Mouse (Mus musculus) layer of hippocampus, postnatal 25 days (tissue): ENCODE results near the gene Zfp189. TPM values are rescaled to one million over a fixed set of nuclear protein-coding genes. Genes with fewer than 3 reads are reported as not detected.
A peak's percentile ranks its signal among the peaks of the same experiment; 100 is the strongest.
"Not testable (repeated sequence)": the region's sequence is repeated elsewhere in the genome, so short reads cannot be mapped to it uniquely, and the experiment has no call there.

Source experiments
- DNase-seq, 2 experiments: peaks; one replicate each; pipeline ENCODE4 v3.0.0; 2022; ENCODE audit warnings: mixed read lengths in 2 of 2, low spot score in 1 of 2; ENCODE audit errors: extremely low spot score in 1 of 2
- total RNA-seq, 2 experiments: library from RNA; stranded (reverse); gene quantifications; 2 replicates each; pipeline ENCODE4 v1.2.3; 2021

Gene Zfp189
- 10 to 100 TPM; 23.1 to 28.3 TPM for total RNA-seq

GRCm38 (mm10) chr4:49520572-49521340, at the start of gene Zfp189, which contains the start of gene Mrpl50:
Gene Zfp189 (plus strand): TSS chr4:49521176.
Gene Mrpl50 (minus strand): TSS chr4:49521093.
- DNase-seq: peak; percentile 78 to 84

GRCm38 (mm10) chr4:49473435-49474100, 47.4 kb upstream of the Zfp189 start, which contains the start of gene Acnat1:
Gene Acnat1 (minus strand): TSS chr4:49473912.
- DNase-seq: no peak

DNA sequence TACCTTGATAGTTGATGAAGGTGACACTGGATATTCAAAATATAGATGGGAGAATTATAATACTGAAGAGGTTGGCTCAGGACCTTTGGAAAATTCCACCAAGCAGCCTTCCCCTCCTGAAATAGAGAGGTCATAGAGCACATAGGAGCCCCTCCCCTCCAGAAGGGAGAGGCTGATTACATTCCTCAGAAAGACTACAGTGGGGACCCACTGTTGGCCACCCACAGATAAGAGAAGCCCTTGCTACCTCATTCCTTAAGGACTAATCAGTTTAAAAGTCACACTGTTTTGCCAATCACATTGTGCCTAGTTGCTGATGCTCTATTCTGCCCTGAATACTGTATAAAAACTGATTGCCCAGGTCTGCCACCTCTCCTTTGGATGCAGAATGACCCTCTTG, 46.4 kb upstream of the Zfp189 start:
- no peak for DNase-seq

DNA sequence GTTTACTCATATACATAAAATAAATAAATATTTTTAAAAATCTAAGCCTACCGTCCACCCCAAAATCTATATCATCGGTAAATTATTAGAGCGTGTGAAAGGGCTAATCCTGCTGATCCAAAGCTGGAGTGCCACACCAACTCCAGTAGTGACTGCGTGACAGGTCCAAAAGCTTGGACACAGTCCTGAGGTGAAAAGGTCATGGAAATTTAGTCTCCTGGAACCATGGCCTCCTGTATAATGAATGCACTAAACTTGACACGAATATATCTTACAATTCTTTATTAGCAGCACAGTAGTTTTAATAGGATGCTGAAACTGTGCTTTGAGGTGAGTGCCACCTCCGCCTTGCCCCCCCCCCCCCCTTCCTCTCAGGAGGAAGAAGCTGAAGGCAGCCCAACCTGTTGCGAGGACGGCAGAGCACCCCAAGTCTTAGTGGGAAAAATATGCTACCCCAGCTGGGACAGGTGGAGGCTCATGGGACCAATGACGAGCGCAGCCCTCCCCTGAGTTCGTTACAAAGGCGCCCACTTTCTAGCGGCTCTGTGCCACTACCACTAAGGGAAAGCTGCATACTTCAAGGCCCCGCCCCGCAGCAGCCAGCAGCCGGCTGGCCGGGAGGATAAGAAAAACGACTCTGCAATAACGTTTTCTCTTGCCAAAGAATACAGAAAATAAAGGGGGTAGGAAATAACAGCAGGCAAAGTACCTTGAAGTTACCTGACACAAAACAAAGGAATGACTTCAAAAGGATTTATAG, 42.7 kb upstream of the Zfp189 start:
- DNase-seq: no peak

DNA sequence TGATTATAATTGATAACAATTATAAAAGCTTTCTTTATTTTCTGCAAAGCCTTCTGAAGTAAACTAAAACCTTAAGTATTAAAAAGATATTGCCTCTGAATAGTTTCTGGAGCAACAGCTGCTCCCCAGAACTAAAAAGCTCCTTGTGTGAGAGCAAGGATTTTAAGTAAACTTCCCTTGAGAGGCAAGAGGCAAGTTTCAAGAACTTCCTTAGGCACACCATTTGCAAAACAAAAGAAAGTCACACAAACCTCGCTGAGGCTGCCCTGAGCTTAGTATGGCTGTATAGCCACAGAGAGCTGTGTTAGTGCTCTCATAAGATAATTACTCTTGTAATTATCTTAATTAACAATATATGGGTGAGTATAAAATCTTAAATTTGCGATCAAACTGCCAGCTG, 41.9 kb upstream of the Zfp189 start:
- not testable (repeated sequence) for DNase-seq

DNA sequence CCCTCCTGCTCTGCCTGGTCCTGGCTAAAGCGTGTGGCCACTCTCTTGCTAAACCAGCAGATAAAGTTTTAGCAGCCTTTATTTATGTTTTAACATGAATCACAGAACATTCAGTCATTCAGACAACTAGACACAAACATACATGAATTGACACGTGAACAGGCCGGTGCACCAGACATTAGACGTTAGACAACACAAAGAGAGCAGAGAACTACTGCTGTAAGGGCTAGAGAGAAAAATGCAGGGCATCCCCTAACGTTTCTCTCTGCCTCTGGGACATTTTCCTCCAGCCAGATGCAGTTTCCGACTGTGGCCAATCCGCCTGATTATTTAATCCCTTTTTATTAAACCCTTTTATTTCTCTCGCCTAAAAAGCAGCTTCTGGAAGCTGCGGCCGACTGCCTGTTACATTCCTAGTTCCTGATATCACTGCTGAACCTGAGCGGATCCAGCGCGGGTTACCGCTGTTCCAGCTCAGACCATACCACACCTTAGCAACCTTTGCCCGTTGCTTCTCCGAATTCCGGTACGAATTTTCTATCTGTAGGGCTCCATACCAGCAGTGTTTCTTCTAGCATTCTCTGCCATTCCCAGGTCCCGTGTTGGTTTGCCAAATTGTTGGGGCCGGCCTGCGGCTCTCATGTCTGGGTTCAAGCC, 40.7 kb upstream of the Zfp189 start:
- DNase-seq: no peak

- no peak for DNase-seq
These were observed 40.1 kb upstream of the Zfp189 start for GRCm38 (mm10) chr4:49480896-49481295.

DNA sequence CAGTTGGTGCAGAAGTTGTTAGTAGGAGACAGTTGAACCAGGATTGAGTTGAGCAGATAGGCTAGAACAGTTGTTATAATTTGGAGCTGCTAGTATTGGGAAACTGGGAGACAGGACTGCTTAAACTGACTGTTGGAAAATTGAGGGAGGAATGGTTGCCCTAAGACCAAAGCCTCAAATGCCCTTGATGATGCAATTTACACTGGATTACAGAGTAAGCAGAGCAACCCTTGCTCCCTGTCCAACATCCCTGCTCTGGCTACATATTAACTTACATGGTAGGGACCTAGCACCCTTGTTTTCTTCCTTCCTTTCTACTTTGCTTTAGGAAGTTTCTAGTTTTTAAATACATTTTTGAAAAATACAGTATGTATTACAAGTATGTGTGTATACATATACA, 35.5 kb upstream of the Zfp189 start:
- no peak for DNase-seq

- DNase-seq: not testable (repeated sequence)
These were observed 34.9 kb upstream of the Zfp189 start for GRCm38 (mm10) chr4:49485934-49486650.

DNA sequence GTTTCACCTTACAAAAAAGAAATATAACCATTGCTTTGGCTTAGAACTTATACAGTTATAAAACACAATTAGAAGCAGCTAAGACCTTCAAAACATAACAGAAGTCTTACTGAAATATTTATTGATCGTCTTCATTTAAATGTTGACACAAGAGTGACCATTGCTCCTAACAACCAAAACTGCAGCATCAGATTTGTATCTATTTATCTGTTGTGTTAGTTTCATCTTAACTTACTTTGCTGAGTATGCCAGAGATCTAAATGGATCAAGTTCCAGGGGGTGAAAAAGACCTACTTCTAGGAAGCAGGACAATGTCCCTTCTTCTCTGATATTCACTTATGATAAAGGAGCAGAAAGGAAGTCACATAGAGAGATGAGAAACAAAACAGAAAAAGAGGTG, 17.4 kb upstream of the Zfp189 start:
- no peak for DNase-seq

- DNase-seq: no peak
These were observed 14.6 kb upstream of the Zfp189 start, which contains the start of gene Baat for GRCm38 (mm10) chr4:49506386-49506785. Gene Baat (minus strand): TSS chr4:49506557.

DNA sequence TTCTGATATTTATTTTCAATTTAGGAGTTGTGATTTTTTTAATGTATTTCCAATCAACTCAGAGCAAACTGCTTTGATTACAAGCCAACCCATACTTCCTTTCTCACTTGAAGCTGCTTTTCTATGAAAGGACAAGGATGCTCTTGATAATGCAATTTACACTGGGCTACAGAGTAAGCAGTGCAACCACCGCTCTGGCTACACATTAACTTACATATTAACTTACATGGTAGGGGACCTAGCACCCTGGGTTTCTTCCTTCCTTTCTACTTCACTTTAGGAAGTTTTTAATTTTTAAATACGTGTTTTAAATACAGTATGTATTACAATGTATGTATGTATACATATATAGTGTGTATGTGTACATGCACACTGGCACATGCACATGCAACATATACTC, 11.8 kb upstream of the Zfp189 start:
- DNase-seq: no peak

DNA sequence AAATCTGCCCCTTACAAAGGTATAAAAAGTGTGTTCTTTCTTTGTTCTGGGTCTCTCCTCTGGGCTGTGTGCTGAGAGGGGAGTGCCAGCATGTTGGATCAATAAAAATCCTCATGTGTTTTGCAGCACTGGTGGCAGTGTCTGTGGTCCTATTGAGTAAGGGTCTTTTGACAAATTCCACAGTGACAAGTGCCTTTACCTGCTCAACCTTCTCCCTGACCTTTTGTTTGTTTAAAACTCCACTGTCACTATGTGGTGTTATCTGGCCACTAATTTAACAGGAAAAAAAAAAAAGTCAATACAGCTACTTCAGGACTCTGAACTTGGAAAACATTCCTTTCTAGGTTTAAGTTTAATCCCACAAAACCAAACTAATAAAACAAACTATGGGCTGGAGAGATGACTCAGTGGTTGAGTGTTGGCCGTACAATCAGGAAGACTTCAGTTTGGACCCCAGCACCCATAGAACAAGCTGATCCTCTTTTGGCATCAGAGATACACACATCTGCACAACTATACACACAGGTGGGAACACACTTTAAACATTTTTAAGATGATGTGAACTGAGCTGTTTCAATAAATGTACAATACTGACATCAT, 10.6 kb upstream of the Zfp189 start:
- not testable (repeated sequence) for DNase-seq

DNA sequence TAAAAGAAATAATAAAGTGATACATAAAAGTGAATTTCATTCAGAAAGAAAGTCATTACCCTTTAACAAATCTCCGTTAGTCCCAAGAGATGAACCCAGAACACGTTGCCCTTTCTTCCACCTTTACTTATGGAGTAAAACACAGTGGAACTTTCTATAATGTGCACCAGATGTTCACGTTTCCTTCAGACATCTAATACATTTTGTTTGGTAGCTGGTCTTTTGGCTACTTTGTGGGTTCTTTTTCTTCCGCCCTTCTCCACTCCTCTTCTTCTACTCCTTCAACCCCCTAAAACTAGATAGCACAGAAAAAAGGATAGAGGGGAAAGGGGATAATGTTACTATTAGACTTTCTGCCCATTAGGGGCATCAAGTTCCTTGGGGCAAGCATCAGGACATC, 8.3 kb upstream of the Zfp189 start:
- no peak for DNase-seq

DNA sequence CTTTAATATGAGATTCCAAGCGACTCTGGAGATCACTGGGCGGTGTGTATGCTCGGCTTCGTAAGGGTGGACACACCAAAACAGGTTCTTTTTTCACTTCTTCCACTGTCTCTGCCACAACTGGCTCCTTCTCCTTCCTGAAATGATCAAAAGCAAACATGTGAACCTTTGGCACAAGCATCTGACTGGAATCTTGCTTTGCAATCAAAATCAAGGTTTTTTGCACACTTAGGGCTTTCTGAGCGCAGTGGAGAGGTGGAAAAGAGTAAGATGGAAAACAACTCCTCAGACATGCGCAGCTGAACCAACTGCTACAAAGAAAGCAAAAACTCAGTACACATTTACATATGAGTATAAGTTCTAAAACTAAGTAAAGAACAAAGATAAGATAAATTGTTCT, 6.5 kb upstream of the Zfp189 start:
- DNase-seq: no peak

DNA sequence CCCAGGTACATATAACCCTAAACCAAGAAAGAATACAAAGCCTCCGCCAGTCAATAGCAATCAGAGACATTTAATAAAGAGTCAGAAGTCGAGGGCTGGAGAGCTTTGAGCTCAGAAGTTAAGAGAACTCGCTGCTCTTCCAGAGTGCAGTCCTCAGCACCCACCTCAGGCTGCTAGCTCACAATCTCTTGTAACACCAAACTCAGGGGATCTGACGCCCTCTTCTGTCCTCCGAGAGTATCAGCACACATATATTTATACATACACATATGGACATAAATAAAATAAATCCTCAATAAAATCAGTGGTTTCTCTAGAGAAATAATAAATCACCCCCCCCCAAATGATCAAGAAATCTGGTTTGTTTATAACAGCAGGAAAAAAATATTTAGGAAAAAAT, 1.5 kb upstream of the Zfp189 start:
- DNase-seq: no peak

GRCm38 (mm10) chr4:49521346-49521745, 370 bp downstream of the Zfp189 start:
- DNase-seq: peak in 1 of 2 experiments; percentile 18

DNA sequence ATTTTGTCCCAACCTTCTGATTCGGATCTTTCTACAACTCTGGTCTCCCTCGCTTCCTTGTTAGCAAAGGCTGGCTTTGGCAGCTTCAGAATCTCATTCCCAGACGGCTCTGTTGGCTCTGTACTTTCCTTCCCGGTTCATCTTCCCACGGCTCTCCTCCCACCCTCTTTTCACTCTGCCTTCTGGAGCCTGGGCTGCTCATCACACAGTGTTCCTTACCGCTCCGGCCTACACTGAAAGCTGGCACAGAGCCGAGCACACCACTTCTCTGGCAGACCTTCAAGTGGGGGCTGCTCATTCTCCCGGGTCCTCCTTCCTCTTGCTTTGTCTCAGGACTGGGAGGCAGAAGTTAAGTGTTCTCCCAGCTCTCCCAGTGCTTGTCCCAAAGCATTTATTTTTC, 1.6 kb downstream of the Zfp189 start:
- DNase-seq: peak; percentile 51 to 61

DNA sequence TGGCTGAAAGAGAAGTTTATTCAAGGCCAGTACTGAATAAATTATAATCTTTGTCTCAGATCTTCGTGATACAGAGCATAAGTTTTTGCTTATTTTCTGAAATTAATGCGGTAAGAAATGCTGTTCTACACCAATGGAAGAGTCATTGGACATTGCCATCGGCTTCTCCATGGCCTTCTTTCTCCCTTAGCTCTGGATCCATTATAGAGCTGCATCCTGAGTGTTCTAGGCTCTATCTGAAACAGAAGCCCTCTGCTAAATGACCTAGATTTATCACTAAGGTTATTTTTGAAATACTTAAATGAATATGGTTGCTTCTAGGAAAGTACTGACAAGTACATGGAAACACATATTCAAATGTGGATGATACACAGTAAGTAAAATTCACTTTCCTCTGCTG, 14.1 kb downstream of the Zfp189 start:
- DNase-seq: no peak
